Mouse (Mus musculus): ENCODE data around the gene Dscaml1. TPM values are rescaled to one million over a fixed set of nuclear protein-coding genes. Genes with fewer than 3 reads are reported as not detected.

Gene Dscaml1
- total RNA-seq, 1 experiment = 1.3 TPM

DNA sequence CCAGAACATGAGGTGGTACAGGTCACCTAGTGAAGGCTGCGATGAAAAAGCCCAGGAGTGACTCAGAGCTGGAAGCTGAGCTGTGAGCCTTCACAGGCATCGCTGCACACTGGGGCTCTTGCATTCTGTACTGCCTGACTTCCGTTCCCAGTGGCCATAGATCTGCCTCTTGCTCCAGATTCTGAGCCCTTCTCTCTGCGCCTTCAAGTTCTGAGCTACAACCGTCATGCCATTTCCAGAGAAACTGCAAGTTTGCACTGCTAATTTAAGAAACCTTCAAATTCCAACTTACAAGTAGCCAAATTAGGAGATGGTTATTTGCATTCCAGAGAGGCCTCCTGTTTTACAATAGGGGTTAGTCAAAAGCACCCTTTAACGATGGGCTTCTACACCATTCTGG lies 93.4 kb downstream of the Dscaml1 start:
- TF ChIP-seq CHD2 (IDR thresholded peaks at IDR 0.05; ENCODE audit: low read depth, low read length) (no peak), MAFK (IDR thresholded peaks at IDR 0.05; ENCODE audit: insufficient read depth, low read depth, low read length) (no peak), HCFC1 (IDR thresholded peaks at IDR 0.05; ENCODE audit: borderline replicate concordance, insufficient read depth, low read length) (no peak)
- H3K36me3 ChIP-seq (ENCODE audit: control insufficient read depth, insufficient read depth, low read length, poor library complexity, severe bottlenecking) = no peaks in the 10 kb centered on the region
- H3K9ac ChIP-seq (ENCODE audit: insufficient read depth, low read depth, low read length, poor library complexity, severe bottlenecking) = no peak overlapping the region
- in situ Hi-C loops (cut with MboI; ENCODE audit: low sequenced_read_pairs in 2 of 2, unreplicated experiment in 2 of 2) = no loop called here
- peaks cover 0 to 6% of the 10 kb centered on the region in 2 experiments; a peak in 1 of 4 replicates for H3K4me1 ChIP-seq (ENCODE audit: control insufficient read depth in 2 of 2, insufficient read depth in 2 of 2, low read length in 2 of 2, poor library complexity in 1 of 2)
- H3K4me3 ChIP-seq (ENCODE audit: insufficient read depth in 1 of 2, low read depth in 1 of 2, low read length in 2 of 2, poor library complexity in 1 of 2, severe bottlenecking in 1 of 2) = no peak overlapping the region
- H3K27ac ChIP-seq (ENCODE audit: insufficient read depth, low read depth, low read length, poor library complexity, severe bottlenecking) = no peak overlapping the region
- H3K9me3 ChIP-seq (ENCODE audit: control insufficient read depth, insufficient read depth, low read depth, low read length) = no peaks in the 10 kb centered on the region
- DNase-seq (ENCODE audit: low read depth, low spot score) = no peak

DNA sequence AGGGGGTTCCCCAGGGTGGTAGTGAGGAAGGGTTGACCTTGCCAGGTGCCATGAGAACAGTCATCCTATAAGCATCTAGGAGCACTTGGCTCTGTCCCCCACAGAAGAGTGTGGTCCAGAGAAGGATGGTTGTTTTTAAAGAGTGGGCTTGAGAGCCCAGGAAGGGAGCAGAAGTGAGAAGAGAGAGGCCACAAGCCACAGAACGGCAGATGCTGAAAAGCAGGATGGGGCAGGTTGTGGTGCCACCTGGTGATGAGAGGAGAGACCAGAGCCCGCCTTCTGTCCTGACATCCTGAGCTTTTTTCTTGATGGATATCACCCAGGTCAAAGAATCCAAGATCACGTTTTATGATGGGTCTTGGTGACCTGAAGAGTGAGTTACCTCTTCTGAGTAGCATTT lies 96.4 kb downstream of the Dscaml1 start:
- Histone ChIP-seq H3K4me1 (ENCODE audit: control insufficient read depth in 2 of 2, insufficient read depth in 2 of 2, low read length in 2 of 2, poor library complexity in 1 of 2) (peaks cover 0 to 6% of the 10 kb centered on the region in 2 experiments; a peak in 1 of 4 replicates), H3K4me3 (ENCODE audit: insufficient read depth in 1 of 2, low read depth in 1 of 2, low read length in 2 of 2, poor library complexity in 1 of 2, severe bottlenecking in 1 of 2) (no peak overlapping the region), H3K9ac (ENCODE audit: insufficient read depth, low read depth, low read length, poor library complexity, severe bottlenecking) (no peak overlapping the region), H3K36me3 (ENCODE audit: control insufficient read depth, insufficient read depth, low read length, poor library complexity, severe bottlenecking) (no peaks in the 10 kb centered on the region), H3K27ac (ENCODE audit: insufficient read depth, low read depth, low read length, poor library complexity, severe bottlenecking) (no peak overlapping the region), H3K9me3 (ENCODE audit: control insufficient read depth, insufficient read depth, low read depth, low read length) (no peaks in the 10 kb centered on the region)
- DNase-seq (ENCODE audit: low read depth, low spot score) = no peak
- TF ChIP-seq CHD2 (IDR thresholded peaks at IDR 0.05; ENCODE audit: low read depth, low read length) (no peak), HCFC1 (IDR thresholded peaks at IDR 0.05; ENCODE audit: borderline replicate concordance, insufficient read depth, low read length) (no peak), MAFK (IDR thresholded peaks at IDR 0.05; ENCODE audit: insufficient read depth, low read depth, low read length) (no peak), ZNF384 (IDR thresholded peaks at IDR 0.05; ENCODE audit: low read depth, low read length) (no peak), ZC3H11A (IDR thresholded peaks at IDR 0.05; ENCODE audit: borderline replicate concordance, low read depth, low read length) (no peak)
- in situ Hi-C loops (cut with MboI; ENCODE audit: low sequenced_read_pairs in 2 of 2, unreplicated experiment in 2 of 2) = no loop called here

DNA sequence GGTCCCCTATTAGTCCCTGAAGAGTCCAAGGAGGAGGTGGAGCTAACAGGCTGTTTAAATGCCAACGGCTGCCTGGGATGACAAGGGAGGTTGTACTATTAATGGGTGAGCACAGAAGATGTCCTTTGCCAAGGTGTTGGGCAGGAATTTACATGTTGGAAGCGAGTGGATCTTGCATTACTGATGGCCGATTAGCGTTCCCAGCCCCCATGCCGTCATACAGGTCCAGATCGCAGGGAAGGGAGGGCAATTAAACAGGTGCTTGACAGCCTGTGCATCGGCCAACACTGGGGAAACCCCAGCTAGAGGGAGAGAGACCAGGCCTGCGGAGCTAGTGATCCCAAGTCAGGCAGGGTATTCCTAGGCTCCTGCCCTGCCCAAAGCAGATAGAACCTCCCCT lies 98.1 kb downstream of the Dscaml1 start:
- in situ Hi-C loops (cut with MboI; ENCODE audit: low sequenced_read_pairs in 2 of 2, unreplicated experiment in 2 of 2) = no loop called here
- DNase-seq (ENCODE audit: low read depth, low spot score) = no peak
- no peak for TF ChIP-seq MAFK (IDR thresholded peaks at IDR 0.05; ENCODE audit: insufficient read depth, low read depth, low read length)
- TF ChIP-seq ZNF384 (IDR thresholded peaks at IDR 0.05; ENCODE audit: low read depth, low read length) = no peak
- no peak for TF ChIP-seq ZC3H11A (IDR thresholded peaks at IDR 0.05; ENCODE audit: borderline replicate concordance, low read depth, low read length)
- no peak for TF ChIP-seq CHD2 (IDR thresholded peaks at IDR 0.05; ENCODE audit: low read depth, low read length)
- Histone ChIP-seq H3K9ac (ENCODE audit: insufficient read depth, low read depth, low read length, poor library complexity, severe bottlenecking) (no peak overlapping the region), H3K4me3 (ENCODE audit: insufficient read depth in 1 of 2, low read depth in 1 of 2, low read length in 2 of 2, poor library complexity in 1 of 2, severe bottlenecking in 1 of 2) (no peak overlapping the region), H3K9me3 (ENCODE audit: control insufficient read depth, insufficient read depth, low read depth, low read length) (no peaks in the 10 kb centered on the region), H3K27ac (ENCODE audit: insufficient read depth, low read depth, low read length, poor library complexity, severe bottlenecking) (no peak overlapping the region), H3K4me1 (ENCODE audit: control insufficient read depth in 2 of 2, insufficient read depth in 2 of 2, low read length in 2 of 2, poor library complexity in 1 of 2) (no peaks in the 10 kb centered on the region), H3K36me3 (ENCODE audit: control insufficient read depth, insufficient read depth, low read length, poor library complexity, severe bottlenecking) (no peaks in the 10 kb centered on the region)

DNA sequence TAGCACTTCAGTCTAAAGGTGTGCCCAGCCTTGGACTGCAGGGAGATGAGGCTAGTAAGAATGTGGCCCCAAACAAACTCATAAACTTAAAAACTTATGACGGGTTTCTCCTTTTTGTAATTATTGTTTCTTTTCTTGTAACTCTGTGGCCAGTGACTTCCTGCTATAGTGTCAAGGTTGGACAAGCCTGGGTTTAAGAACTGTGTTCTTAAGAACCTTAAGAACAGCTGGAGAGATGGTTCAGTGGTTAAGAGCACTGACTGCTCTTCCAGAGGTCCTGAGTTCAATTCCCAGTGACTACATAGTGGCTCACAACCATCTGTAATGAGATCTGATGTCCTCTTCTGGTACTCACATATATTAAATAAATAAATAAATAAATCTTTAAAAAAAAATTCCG lies 106.8 kb downstream of the Dscaml1 start:
- TF ChIP-seq ZNF384 (IDR thresholded peaks at IDR 0.05; ENCODE audit: low read depth, low read length) (no peak), MAFK (IDR thresholded peaks at IDR 0.05; ENCODE audit: insufficient read depth, low read depth, low read length) (no peak), ZC3H11A (IDR thresholded peaks at IDR 0.05; ENCODE audit: borderline replicate concordance, low read depth, low read length) (no peak), CHD2 (IDR thresholded peaks at IDR 0.05; ENCODE audit: low read depth, low read length) (no peak), HCFC1 (IDR thresholded peaks at IDR 0.05; ENCODE audit: borderline replicate concordance, insufficient read depth, low read length) (no peak)
- Histone ChIP-seq H3K9me3 (ENCODE audit: control insufficient read depth, insufficient read depth, low read depth, low read length) (no peaks in the 10 kb centered on the region), H3K36me3 (ENCODE audit: control insufficient read depth, insufficient read depth, low read length, poor library complexity, severe bottlenecking) (no peaks in the 10 kb centered on the region), H3K27ac (ENCODE audit: insufficient read depth, low read depth, low read length, poor library complexity, severe bottlenecking) (no peak overlapping the region), H3K4me3 (ENCODE audit: insufficient read depth in 1 of 2, low read depth in 1 of 2, low read length in 2 of 2, poor library complexity in 1 of 2, severe bottlenecking in 1 of 2) (no peak overlapping the region), H3K9ac (ENCODE audit: insufficient read depth, low read depth, low read length, poor library complexity, severe bottlenecking) (no peak overlapping the region), H3K4me1 (ENCODE audit: control insufficient read depth in 2 of 2, insufficient read depth in 2 of 2, low read length in 2 of 2, poor library complexity in 1 of 2) (no peaks in the 10 kb centered on the region)
- in situ Hi-C loops (cut with MboI; ENCODE audit: low sequenced_read_pairs in 2 of 2, unreplicated experiment in 2 of 2) = no loop called here
- no peak for DNase-seq (ENCODE audit: low read depth, low spot score)

DNA sequence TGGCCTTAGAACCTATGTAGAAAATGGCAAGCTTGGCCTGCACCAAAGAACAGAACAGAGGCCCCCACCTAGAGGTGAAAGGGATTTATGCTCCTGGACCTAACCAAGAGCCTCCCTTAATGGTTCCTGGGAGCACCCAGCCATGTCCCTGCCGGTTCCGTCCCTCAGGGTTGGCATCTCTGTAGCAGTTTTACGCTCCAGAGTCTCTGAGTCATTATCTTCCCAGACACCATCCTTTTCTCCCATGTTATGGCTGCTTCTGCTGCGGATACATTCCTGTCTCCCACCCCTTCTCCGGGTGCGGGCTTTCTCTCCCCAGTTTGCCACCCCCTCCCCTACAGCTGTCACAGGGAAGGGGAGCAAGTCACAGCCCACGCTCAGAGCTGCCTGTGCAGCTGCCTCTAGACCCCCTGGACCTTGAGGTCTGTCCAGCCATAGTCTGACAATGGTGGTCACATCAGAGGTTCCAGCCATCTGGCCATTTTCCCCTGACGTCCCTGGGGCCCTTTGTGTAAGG lies 108.1 kb downstream of the Dscaml1 start:
- no peak overlapping the region for H3K27ac ChIP-seq (ENCODE audit: insufficient read depth, low read depth, low read length, poor library complexity, severe bottlenecking)
- no peaks in the 10 kb centered on the region for H3K9me3 ChIP-seq (ENCODE audit: control insufficient read depth, insufficient read depth, low read depth, low read length)
- in situ Hi-C loops (cut with MboI; ENCODE audit: low sequenced_read_pairs in 2 of 2, unreplicated experiment in 2 of 2) = no loop called here
- H3K4me3 ChIP-seq (ENCODE audit: insufficient read depth in 1 of 2, low read depth in 1 of 2, low read length in 2 of 2, poor library complexity in 1 of 2, severe bottlenecking in 1 of 2) = no peak overlapping the region
- H3K36me3 ChIP-seq (ENCODE audit: control insufficient read depth, insufficient read depth, low read length, poor library complexity, severe bottlenecking) = no peaks in the 10 kb centered on the region
- H3K4me1 ChIP-seq (ENCODE audit: control insufficient read depth in 2 of 2, insufficient read depth in 2 of 2, low read length in 2 of 2, poor library complexity in 1 of 2) = no peaks in the 10 kb centered on the region
- TF ChIP-seq HCFC1 (IDR thresholded peaks at IDR 0.05; ENCODE audit: borderline replicate concordance, insufficient read depth, low read length) (no peak), CHD2 (IDR thresholded peaks at IDR 0.05; ENCODE audit: low read depth, low read length) (no peak), ZC3H11A (IDR thresholded peaks at IDR 0.05; ENCODE audit: borderline replicate concordance, low read depth, low read length) (no peak), ZNF384 (IDR thresholded peaks at IDR 0.05; ENCODE audit: low read depth, low read length) (no peak), MAFK (IDR thresholded peaks at IDR 0.05; ENCODE audit: insufficient read depth, low read depth, low read length) (no peak)
- no peak overlapping the region for H3K9ac ChIP-seq (ENCODE audit: insufficient read depth, low read depth, low read length, poor library complexity, severe bottlenecking)
- no peak for DNase-seq (ENCODE audit: low read depth, low spot score)

All from ES-E14 (cell line).